Mouse (Mus musculus): ENCODE measurements around the gene Ciapin1.
"Not testable (repeated sequence)": the region's sequence is repeated elsewhere in the genome, so short reads cannot be mapped to it uniquely, and the experiment has no call there.

GRCm38 (mm10) chr8:94854761-94855160, 16.6 kb upstream of the Ciapin1 start:
- TF ChIP-seq CTCF (IDR thresholded peaks at IDR 0.05; ENCODE audit: extremely low read depth, insufficient read length, insufficient replicate concordance, low read depth, low read length); POLR2A (IDR thresholded peaks at IDR 0.05; ENCODE audit: low read depth, low read length): not testable (repeated sequence)
